Comparison of ENCODE assay signal across 14 mouse cellular contexts in genomic region chr14:18889571-18889970, GRCm38 (mm10). TPM values are rescaled to one million over a fixed set of nuclear protein-coding genes. Genes with fewer than 3 reads are reported as not detected.
DNase-seq lines count a peak whose midpoint lies in the region.
"Had no signal": no experiment of that assay in that cellular context is flagged by ENCODE, and none has a peak within 500 bp of the region (broad histone marks: within the 10 kb centered on the region; RNA-seq: fewer than 3 reads in every experiment).

No protein-coding gene starts in this region.

- peak; percentile 5 for DNase-seq in adrenal gland, adult 2 months
- DNase-seq in adrenal gland, adult 18-20 months (ENCODE audit: low spot score in 2 of 2) = no peak
- DNase-seq in heart, postnatal 36 days = peak; percentile 4 to 15
- DNase-seq in heart, postnatal 25 days (ENCODE audit: low spot score) = no peak
- peak; percentile 9 for DNase-seq in right cerebral cortex, postnatal 14 days
- no peak for DNase-seq in right cerebral cortex, adult 2 months (ENCODE audit: low spot score in 2 of 2)
- DNase-seq in lung, postnatal 25 days (ENCODE audit: low spot score) = peak; percentile 24
- DNase-seq in left cerebral cortex, postnatal 25 days (ENCODE audit: low spot score in 2 of 2) = no peak
- DNase-seq: cerebellum, adult 18-20 months; forebrain, postnatal 0 days; kidney, adult 18-20 months; kidney, postnatal 10 days; thymus, postnatal 25 days had no signal

- intact Hi-C loops in heart, postnatal 36 days (cut with DNase I) = no loop called here
- intact Hi-C loops in heart, postnatal 25 days (cut with DNase I) = no loop called here
- intact Hi-C loops in left cerebral cortex, postnatal 25 days (cut with DNase I) = no loop called here

RNA-seq across cellular contexts. Expression of gene Ube2e2, which starts 4.5 kb away (rescaled TPM):
- 10 to 100 TPM; 32.0 to 45.3 TPM for total RNA-seq in adrenal gland, adult 2 months (2021)
- 80.4 and 92.3 TPM in 2 replicates for polyA plus RNA-seq in adrenal gland, adult 2 months (2012; rRNA removed)
- 10 to 100 TPM; 41.0 to 43.5 TPM for total RNA-seq in adrenal gland, adult 18-20 months (2021)
- 10 to 100 TPM; 14.1 to 15.4 TPM for total RNA-seq in heart, postnatal 36 days (2021)
- total RNA-seq in heart, postnatal 25 days (2021) = 10 to 100 TPM; 14.3 to 15.3 TPM
- total RNA-seq in left cerebral cortex, postnatal 25 days (2021) = 100 to 1,000 TPM; 144 to 161 TPM
- total RNA-seq: MEL had no signal

Comparison
In these comparisons a context has a peak if more than half of its experiments do, and no peak if none do; other contexts are left out.
1. DNase-seq: peak in adrenal gland, adult 2 months (single experiment), heart, postnatal 36 days (2 of 2), right cerebral cortex, postnatal 14 days (single experiment) and lung, postnatal 25 days (single experiment); none in adrenal gland, adult 18-20 months (0 of 2), heart, postnatal 25 days (single experiment), right cerebral cortex, adult 2 months (0 of 2) and left cerebral cortex, postnatal 25 days (0 of 2).